Mouse (Mus musculus) intestine, embryonic 14.5 days (tissue): Measurements from ENCODE around the gene Cd81. TPM values are rescaled to one million over a fixed set of nuclear protein-coding genes. Genes with fewer than 3 reads are reported as not detected.

Source experiments
- ATAC-seq: fragments of 200-750 bp; cut with Nextera tagmentation; replicated peaks from 2 replicates; pipeline ENCODE4 v1.8.0; 2017; ENCODE audit warnings: low read depth, moderate number of reproducible peaks, moderate TSS enrichment, moderate library complexity; ENCODE audit not compliant: low FRiP score, low TSS enrichment
- DNase-seq: peaks from one replicate; pipeline ENCODE4 v3.0.0-alpha.2; 2018; ENCODE audit warnings: low spot score
- H3K27ac ChIP-seq: fragments of 300-500 bp; sonication (generic); 2 replicates; pipeline ENCODE4 v1.5.1; 2014; ENCODE audit warnings: low read depth, mild to moderate bottlenecking, control low read depth
- H3K27me3 ChIP-seq: fragments of 300-500 bp; sonication (generic); replicated peaks from 2 replicates; pipeline ENCODE4 v1.6.1; 2014; ENCODE audit warnings: low read length, control low read depth; ENCODE audit not compliant: control insufficient read depth, insufficient read depth
- H3K36me3 ChIP-seq: fragments of 300-500 bp; sonication (generic); 2 replicates; pipeline ENCODE4 v1.6.1; 2014; ENCODE audit warnings: low read length, control low read depth; ENCODE audit not compliant: control insufficient read depth, insufficient read depth
- H3K4me1 ChIP-seq: fragments of 300-500 bp; sonication (generic); replicated peaks from 2 replicates; pipeline ENCODE4 v1.6.1; 2014; ENCODE audit warnings: low read length, control low read depth, mixed read lengths; ENCODE audit not compliant: control insufficient read depth, insufficient read depth
- H3K4me2 ChIP-seq: fragments of 300-500 bp; sonication (generic); 2 replicates; pipeline ENCODE4 v1.6.1; 2014; ENCODE audit warnings: low read length
- H3K4me3 ChIP-seq: fragments of 300-500 bp; sonication (generic); 2 replicates; pipeline ENCODE4 v1.5.1; 2014; ENCODE audit warnings: low read depth, low read length, control low read depth, mixed read lengths
- H3K9ac ChIP-seq: fragments of 300-500 bp; sonication (generic); 2 replicates; pipeline ENCODE4 v1.6.1; 2014; ENCODE audit warnings: mild to moderate bottlenecking, low read length
- H3K9me3 ChIP-seq: fragments of 300-500 bp; sonication (generic); 2 replicates; pipeline ENCODE4 v1.6.1; 2016; ENCODE audit warnings: low read length, control low read depth; ENCODE audit not compliant: control insufficient read depth
- WGBS: fragments of 180-500 bp; shearing (Covaris S2); extraction: QIAGEN DNeasy Blood & Tissue Kit; methylation state at CpG from one replicate; pipeline ENCODE4 v1.1.7; 2014; 5-methylcytosine and 5-hydroxymethylcytosine counted together
- polyA plus RNA-seq: library from polyadenylated mRNA; unstranded; fragments of >200 nt; fragmentation: Nextera tagmentation; extraction: Ambion mirVana; gene quantifications from 2 replicates; pipeline ENCODE4 v1.2.1, GENCODE M21; 2014

The Cd81 gene
- polyA plus RNA-seq, 1 experiment from 2014 or later, result 457 TPM

DNA sequence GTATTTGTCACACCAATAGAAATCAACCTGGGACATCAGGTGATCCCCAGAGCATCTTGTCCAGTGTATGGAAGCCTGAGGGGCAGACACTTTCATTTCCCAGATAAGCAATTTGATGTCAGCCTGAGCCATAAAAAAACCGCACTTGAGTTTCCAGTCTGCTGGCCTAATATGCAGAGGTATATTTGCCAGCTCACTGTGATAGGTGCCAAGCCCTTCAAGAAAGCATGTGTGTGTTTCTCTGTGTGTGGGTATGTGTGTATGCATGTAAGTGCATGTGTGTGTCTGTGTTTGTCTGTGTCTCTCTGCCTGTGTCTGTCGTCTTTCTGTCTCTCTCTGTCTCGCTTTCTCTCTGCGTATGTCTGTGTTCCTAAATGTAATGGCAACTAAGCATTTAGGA is 25.3 kb upstream of the Cd81 start:
- no peak overlapping the region for H3K4me2 ChIP-seq
- H3K9me3 ChIP-seq, result no peaks in the 10 kb centered on the region
- DNase-seq (no peak), ATAC-seq (no peak)
- no peak overlapping the region for H3K27ac ChIP-seq
- H3K9ac ChIP-seq, result no peak overlapping the region
- no peak overlapping the region for H3K4me3 ChIP-seq
- no peaks in the 10 kb centered on the region; the same call in 1 of the 2 replicates for H3K27me3 ChIP-seq
- H3K36me3 ChIP-seq, result no peaks in the 10 kb centered on the region
- 86% methylated on average over 4 of the region's 4 CpGs for WGBS
- H3K4me1 ChIP-seq, result no peaks in the 10 kb centered on the region

DNA sequence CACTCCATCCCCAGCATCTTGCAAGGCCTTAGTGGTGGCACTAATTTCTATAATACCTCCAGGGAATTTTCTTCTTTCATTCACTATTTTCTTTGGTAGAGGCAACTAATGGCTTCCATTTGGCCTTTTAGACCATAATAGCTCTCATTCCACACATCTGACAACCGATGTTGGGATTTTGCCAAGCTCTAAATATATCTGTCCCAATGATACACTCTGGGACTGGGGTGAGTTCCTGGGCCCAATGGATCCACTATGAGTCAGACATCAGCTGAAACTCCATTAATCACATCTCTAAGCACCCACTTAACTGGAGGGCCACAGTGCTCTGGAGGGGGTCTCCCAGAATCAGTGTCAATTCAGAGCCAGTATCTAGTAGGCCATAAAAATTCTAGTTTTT is 20.7 kb upstream of the Cd81 start:
- Histone ChIP-seq H3K27ac (no peak overlapping the region), H3K4me2 (no peak overlapping the region), H3K36me3 (peaks cover 7% of the 10 kb centered on the region), H3K27me3 (peaks cover 3% of the 10 kb centered on the region; the same call in 1 of the 2 replicates), H3K4me1 (no peaks in the 10 kb centered on the region), H3K4me3 (no peak overlapping the region), H3K9me3 (no peaks in the 10 kb centered on the region), H3K9ac (no peak overlapping the region)
- DNase-seq (no peak), ATAC-seq (no peak)
- 71% methylated on average over 1 of the region's 1 CpGs for WGBS

DNA sequence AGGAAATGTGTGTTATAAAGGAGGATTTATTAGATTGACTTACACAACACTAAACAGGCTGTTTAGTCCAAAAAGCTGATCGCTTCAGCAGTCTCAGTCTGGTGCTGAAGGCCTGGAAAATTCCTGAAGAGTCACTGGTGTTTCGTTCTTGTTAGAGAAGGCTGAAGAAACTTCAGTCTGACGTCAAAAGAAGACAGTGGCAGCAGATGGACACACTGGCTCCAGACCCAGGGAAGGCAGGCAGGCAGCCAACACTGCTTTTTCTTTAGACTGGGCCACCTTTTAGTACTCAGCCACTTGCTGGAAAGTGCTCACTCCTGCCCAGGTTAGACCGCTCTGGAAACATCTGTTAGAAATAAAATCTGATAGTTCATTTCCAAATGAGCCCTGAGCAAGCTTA is 19.0 kb upstream of the Cd81 start:
- H3K27me3 ChIP-seq, result peaks cover 10% of the 10 kb centered on the region; the same call in 1 of the 2 replicates
- ATAC-seq (no peak), DNase-seq (no peak)
- no peaks in the 10 kb centered on the region for H3K9me3 ChIP-seq
- no peak overlapping the region for H3K4me3 ChIP-seq
- no peak overlapping the region for H3K4me2 ChIP-seq
- WGBS, result 83% methylated on average over 4 of the region's 4 CpGs
- no peaks in the 10 kb centered on the region for H3K4me1 ChIP-seq
- H3K36me3 ChIP-seq, result peaks cover 7% of the 10 kb centered on the region
- no peak overlapping the region for H3K27ac ChIP-seq
- H3K9ac ChIP-seq, result no peak overlapping the region

DNA sequence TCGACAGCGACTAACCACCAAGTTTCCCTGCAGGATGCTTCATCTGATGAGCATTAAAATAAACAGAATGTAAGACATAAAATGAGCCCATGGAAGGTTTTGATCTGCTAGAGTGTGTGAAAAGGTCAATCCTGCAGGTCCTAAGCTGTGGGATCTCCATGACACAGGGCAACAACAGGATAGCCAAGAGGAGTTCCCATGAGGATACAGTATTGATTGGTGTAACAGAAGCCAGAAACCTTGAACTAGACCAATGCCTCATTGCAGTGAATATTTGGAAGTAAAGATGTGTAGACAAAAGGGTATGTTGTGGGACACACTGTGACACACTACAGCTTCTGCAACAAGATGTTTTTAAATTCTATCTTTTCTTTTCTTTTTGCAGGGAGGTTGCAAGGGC is 18.4 kb upstream of the Cd81 start:
- Histone ChIP-seq H3K36me3 (peaks cover 7% of the 10 kb centered on the region), H3K4me1 (no peaks in the 10 kb centered on the region), H3K27me3 (peaks cover 10% of the 10 kb centered on the region; the same call in 1 of the 2 replicates), H3K4me3 (no peak overlapping the region), H3K4me2 (no peak overlapping the region), H3K9ac (no peak overlapping the region), H3K27ac (no peak overlapping the region), H3K9me3 (no peaks in the 10 kb centered on the region)
- ATAC-seq (no peak), DNase-seq (no peak)
- WGBS, result 93% methylated on average over 2 of the region's 2 CpGs

DNA sequence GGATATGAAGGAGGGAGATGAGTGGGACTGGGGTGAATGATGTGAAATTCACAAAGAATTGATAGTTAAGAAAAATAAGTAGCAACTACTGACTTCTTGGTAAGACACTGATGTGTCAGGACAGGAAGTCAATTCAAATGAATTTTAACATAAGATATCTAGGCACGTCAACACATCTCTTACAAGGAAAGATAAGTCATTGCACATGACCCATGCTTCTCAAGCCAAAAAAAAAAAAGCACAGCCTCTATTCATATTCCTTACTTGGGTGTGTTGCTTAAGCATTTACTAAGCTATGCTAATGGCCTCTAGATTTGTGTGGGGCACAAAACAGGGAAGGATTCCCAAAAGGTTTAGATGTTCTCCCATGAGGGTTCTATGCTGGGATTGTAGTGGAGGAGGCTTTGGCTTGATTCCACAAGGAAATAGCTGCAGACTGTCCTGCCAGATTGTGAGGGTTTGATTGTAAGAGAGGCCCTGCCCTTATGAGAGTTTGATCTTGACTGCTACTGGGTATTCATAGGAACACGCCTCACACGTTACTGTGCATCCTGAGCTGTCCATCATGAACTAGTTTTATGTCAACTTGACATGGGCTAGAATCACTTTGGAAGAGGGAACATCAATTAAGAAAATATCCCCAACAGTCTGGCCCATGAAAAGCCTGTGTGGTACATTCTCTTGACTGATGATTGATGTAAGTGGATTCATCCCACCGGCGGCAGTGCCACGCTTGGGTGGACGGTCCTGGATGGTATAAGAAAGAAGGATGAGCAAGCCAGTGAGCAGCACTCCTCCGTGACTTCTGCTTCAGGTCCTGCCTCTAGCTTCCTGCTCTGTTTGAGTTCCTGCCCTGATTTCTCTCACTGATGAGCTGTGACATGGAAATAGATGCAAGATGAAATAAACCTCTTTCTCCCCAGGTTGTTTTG is 17.8 kb upstream of the Cd81 start:
- no peak for ATAC-seq
- 94% methylated on average over 8 of the region's 8 CpGs for WGBS
- no peak overlapping the region for H3K4me3 ChIP-seq

DNA sequence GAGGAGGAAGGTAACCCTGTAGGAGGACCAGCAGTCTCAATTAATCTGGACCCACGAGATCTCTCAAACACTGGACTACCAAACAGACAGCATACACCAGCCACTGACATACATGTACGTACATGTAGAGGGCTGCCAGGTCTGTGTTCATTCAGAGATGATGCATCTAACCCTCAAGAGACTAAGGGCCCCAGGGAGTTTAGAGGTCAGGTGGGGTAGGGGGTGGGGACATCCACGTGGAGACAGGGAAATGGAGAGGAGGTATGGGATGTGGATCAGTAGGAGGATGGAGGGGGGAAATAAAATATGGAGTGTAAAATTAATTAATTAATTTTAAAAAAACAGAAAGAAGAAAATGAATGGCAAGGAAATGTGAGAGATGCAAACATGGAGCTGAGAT is 15.8 kb upstream of the Cd81 start:
- Histone ChIP-seq H3K9me3 (no peaks in the 10 kb centered on the region), H3K9ac (no peak overlapping the region), H3K36me3 (peaks cover 7% of the 10 kb centered on the region), H3K4me2 (no peak overlapping the region), H3K4me1 (peaks cover under 1% of the 10 kb centered on the region; the same call in 1 of the 2 replicates), H3K27me3 (peaks cover 13% of the 10 kb centered on the region; the same call in 1 of the 2 replicates), H3K27ac (no peak overlapping the region), H3K4me3 (no peak overlapping the region)
- DNase-seq (no peak), ATAC-seq (no peak)
- 88% methylated on average over 3 of the region's 3 CpGs for WGBS

More for the DNA sequence above, 17.8 kb upstream of the Cd81 start:
- H3K9ac ChIP-seq, result no peak overlapping the region
- peaks cover 10% of the 10 kb centered on the region; the same call in 1 of the 2 replicates for H3K27me3 ChIP-seq
- DNase-seq, result no peak
- H3K36me3 ChIP-seq, result peaks cover 7% of the 10 kb centered on the region
- H3K9me3 ChIP-seq, result no peaks in the 10 kb centered on the region
- no peak overlapping the region for H3K27ac ChIP-seq
- H3K4me2 ChIP-seq, result no peak overlapping the region
- H3K4me1 ChIP-seq, result no peaks in the 10 kb centered on the region

DNA sequence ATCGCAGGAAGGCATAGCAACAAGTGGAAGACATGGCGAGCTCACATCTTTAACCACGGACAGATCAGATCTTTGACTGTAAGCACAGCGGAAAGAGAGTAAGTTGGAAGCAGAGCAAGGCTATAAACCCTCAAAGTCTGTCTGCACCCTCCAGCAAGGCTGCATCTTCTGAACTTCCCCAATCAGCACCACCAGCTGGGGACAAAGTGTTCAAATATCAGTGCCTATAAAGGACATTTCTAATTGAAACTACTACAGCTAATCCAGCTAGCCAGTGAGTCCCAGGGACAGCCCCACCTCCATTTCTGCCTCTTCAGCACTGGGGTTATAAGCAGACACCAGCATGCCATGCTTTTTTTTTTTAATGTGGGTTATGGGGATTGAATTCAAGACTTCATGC is 15.2 kb upstream of the Cd81 start:
- Histone ChIP-seq H3K9ac (no peak overlapping the region), H3K27ac (no peak overlapping the region), H3K36me3 (peaks cover 7% of the 10 kb centered on the region), H3K27me3 (peaks cover 13% of the 10 kb centered on the region; the same call in 1 of the 2 replicates), H3K4me2 (no peak overlapping the region), H3K9me3 (no peaks in the 10 kb centered on the region), H3K4me1 (peaks cover 6% of the 10 kb centered on the region), H3K4me3 (no peak overlapping the region)
- ATAC-seq (no peak), DNase-seq (no peak)
- WGBS, result 93% methylated on average over 4 of the region's 4 CpGs

GRCm38 (mm10) chr7:143038174-143038931 is 14.2 kb upstream of the Cd81 start:
- Histone ChIP-seq H3K27ac (no peak overlapping the region), H3K4me2 (no peak overlapping the region), H3K9me3 (no peaks in the 10 kb centered on the region), H3K36me3 (peaks cover 2% of the 10 kb centered on the region), H3K4me3 (no peak overlapping the region), H3K4me1 (peaks cover 6% of the 10 kb centered on the region), H3K9ac (no peak overlapping the region), H3K27me3 (peaks cover 13% of the 10 kb centered on the region; the same call in 1 of the 2 replicates)
- ATAC-seq (no peak), DNase-seq (no peak)
- 90% methylated on average over 3 of the region's 3 CpGs for WGBS
